In genomic region chr6:134968326-134968725, GRCm38 (mm10) we compare ENCODE assay signal across 29 mouse cellular contexts. TPM values are rescaled to one million over a fixed set of nuclear protein-coding genes. Genes with fewer than 3 reads are reported as not detected.
"Had no signal": no experiment of that assay in that cellular context is flagged by ENCODE, and none has a peak within 500 bp of the region (broad histone marks: within the 10 kb centered on the region; RNA-seq: fewer than 3 reads in every experiment).

No protein-coding gene starts in this region.

- H3K27me3 ChIP-seq: heart, embryonic 12.5 days; hindbrain, embryonic 12.5 days; limb, embryonic 12.5 days; liver, embryonic 13.5 days; liver, embryonic 15.5 days had no signal

- H3K4me1 ChIP-seq: heart, embryonic 10.5 days; hindbrain, embryonic 12.5 days; limb, embryonic 10.5 days; limb, embryonic 12.5 days had no signal

- H3K4me3 ChIP-seq: gastrocnemius, adult 2 months; heart, embryonic 10.5 days; heart, embryonic 12.5 days; hindbrain, embryonic 10.5 days; hindbrain, embryonic 12.5 days; layer of hippocampus, adult 2 months; left cerebral cortex, adult 2 months; limb, embryonic 10.5 days; limb, embryonic 12.5 days; liver, embryonic 13.5 days; liver, embryonic 15.5 days had no signal

- H3K9me3 ChIP-seq: heart, embryonic 10.5 days; hindbrain, embryonic 10.5 days; hindbrain, embryonic 12.5 days; limb, embryonic 10.5 days; limb, embryonic 12.5 days; liver, embryonic 13.5 days; liver, embryonic 15.5 days had no signal

- H3K9ac ChIP-seq: heart, embryonic 12.5 days; hindbrain, embryonic 12.5 days; hindbrain, embryonic 14.5 days; limb, embryonic 12.5 days; liver, embryonic 13.5 days; liver, embryonic 15.5 days; liver, postnatal 0 days had no signal

- H3K4me2 ChIP-seq: heart, embryonic 12.5 days; hindbrain, embryonic 12.5 days; hindbrain, embryonic 14.5 days; limb, embryonic 12.5 days; liver, embryonic 11.5 days; liver, embryonic 13.5 days; liver, embryonic 15.5 days had no signal

- DNase-seq: gastrocnemius, adult 2 months; gastrocnemius, postnatal 10 days; gastrocnemius, postnatal 25 days; heart, adult 18-20 months; heart, postnatal 10 days; heart, postnatal 4 days; kidney, adult 18-20 months; kidney, adult 8-10 months; kidney, postnatal 14 days; kidney, postnatal 36 days; liver; liver, embryonic 13.5 days; liver, postnatal 0 days had no signal

- ATAC-seq: hindbrain, embryonic 16.5 days; inflammation-experienced regulatory T-cells, adult 6 months; intestine, postnatal 0 days; liver, postnatal 0 days had no signal

- H3K36me3 ChIP-seq: heart, embryonic 10.5 days; heart, embryonic 12.5 days; hindbrain, embryonic 10.5 days; hindbrain, embryonic 12.5 days; limb, embryonic 10.5 days; limb, embryonic 12.5 days; liver, embryonic 13.5 days; liver, embryonic 15.5 days had no signal

- H3K27ac ChIP-seq: gastrocnemius, adult 2 months; heart, embryonic 10.5 days; hindbrain, embryonic 10.5 days; hindbrain, embryonic 12.5 days; hindbrain, embryonic 14.5 days; kidney, postnatal 0 days; layer of hippocampus, adult 2 months; left cerebral cortex, adult 2 months; limb, embryonic 10.5 days; limb, embryonic 12.5 days; liver, embryonic 13.5 days; liver, embryonic 15.5 days had no signal

RNA-seq across cellular contexts. Expression of gene Apold1, which starts 13.2 kb away (rescaled TPM):
- total RNA-seq: granulocyte monocyte progenitor cell, adult 5-6 weeks had no signal
